Mouse (Mus musculus): ENCODE measurements around the gene Gm6592.

DNA sequence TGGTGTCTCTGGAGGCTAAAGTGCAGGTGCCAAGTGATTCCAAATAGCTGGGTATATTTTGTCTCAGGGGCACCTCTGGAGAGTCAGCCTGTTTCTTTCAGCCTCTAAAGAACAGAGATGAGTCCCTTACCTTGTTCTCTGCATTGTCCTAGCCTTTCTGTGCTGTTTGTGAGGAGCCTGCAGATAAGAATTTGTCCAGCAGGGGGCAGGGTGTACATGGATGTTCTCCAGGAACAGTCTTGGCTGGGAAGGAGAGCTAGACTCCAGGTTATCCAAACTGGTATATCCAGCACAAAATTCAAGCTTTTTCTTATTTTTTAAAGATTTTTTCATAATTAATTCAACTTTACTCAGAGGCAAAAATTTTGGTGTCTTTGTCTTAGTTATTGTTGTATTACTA, 11.8 kb upstream of the Gm6592 start:
- TF ChIP-seq POLR2A (IDR thresholded peaks at IDR 0.05; ENCODE audit: borderline replicate concordance, low read depth, low read length) (no peak), CTCF (IDR thresholded peaks at IDR 0.05; ENCODE audit: low read depth, low read length) (no peak)

All from bone marrow macrophage, adult 2 months (primary cell).